Mouse (Mus musculus) kidney, postnatal 0 days (tissue): ENCODE results near the gene Ces1d. TPM values are rescaled to one million over a fixed set of nuclear protein-coding genes. Genes with fewer than 3 reads are reported as not detected.

ENCODE experiments used
- ATAC-seq: fragments of 200-750 bp; cut with Nextera tagmentation; replicated peaks from 2 replicates; pipeline ENCODE4 v1.8.0; 2017; ENCODE audit warnings: low read depth, moderate number of reproducible peaks, moderate TSS enrichment, moderate library complexity; ENCODE audit not compliant: low FRiP score
- DNase-seq: peaks from one replicate; pipeline ENCODE4 v3.0.0-alpha.2; 2016; ENCODE audit warnings: low spot score
- H3K27ac ChIP-seq: fragments of 300-500 bp; sonication (generic); 2 replicates; pipeline ENCODE4 v1.5.1; 2014; ENCODE audit warnings: mild to moderate bottlenecking
- H3K27me3 ChIP-seq: fragments of 300-500 bp; sonication (generic); 2 replicates; pipeline ENCODE4 v1.6.1; 2014; ENCODE audit warnings: low read length, mixed read lengths; ENCODE audit not compliant: insufficient read depth
- H3K36me3 ChIP-seq: fragments of 300-500 bp; sonication (generic); 2 replicates; pipeline ENCODE4 v1.6.1; 2014; ENCODE audit warnings: low read length, mixed read lengths; ENCODE audit not compliant: insufficient read depth
- H3K4me1 ChIP-seq: fragments of 300-500 bp; sonication (generic); replicated peaks from 2 replicates; pipeline ENCODE4 v1.6.1; 2014; ENCODE audit warnings: antibody characterized with exemption, low read length, mixed read lengths; ENCODE audit not compliant: insufficient read depth
- H3K4me2 ChIP-seq: fragments of 300-500 bp; sonication (generic); 2 replicates; pipeline ENCODE4 v1.6.1; 2014; ENCODE audit warnings: mild to moderate bottlenecking, low read length, moderate library complexity, mixed read lengths
- H3K4me3 ChIP-seq: fragments of 300-500 bp; sonication (generic); replicated peaks from 2 replicates; pipeline ENCODE4 v1.5.1; 2014; ENCODE audit warnings: low read depth, low read length
- H3K9ac ChIP-seq: fragments of 300-500 bp; sonication (generic); 2 replicates; pipeline ENCODE4 v1.6.1; 2014; ENCODE audit warnings: low read depth, low read length
- H3K9me3 ChIP-seq: fragments of 300-500 bp; sonication (generic); replicated peaks from 2 replicates; pipeline ENCODE4 v1.6.1; 2016; ENCODE audit warnings: low read length, inconsistent platforms, mixed read lengths
- CTCF ChIP-seq: IDR thresholded peaks from 2 replicates; pipeline ENCODE4 v1.5.1; 2016; ENCODE audit warnings: antibody characterized with exemption, low read depth, mild to moderate bottlenecking, moderate library complexity
- WGBS: fragments of 180-500 bp; shearing (Covaris S2); extraction: QIAGEN DNeasy Blood & Tissue Kit; methylation state at CpG from one replicate; pipeline ENCODE4 v1.1.7; 2014; 5-methylcytosine and 5-hydroxymethylcytosine counted together
- polyA plus RNA-seq: library from polyadenylated mRNA; unstranded; fragments of >200 nt; fragmentation: Nextera tagmentation; extraction: Ambion mirVana; gene quantifications from 2 replicates; pipeline ENCODE4 v1.2.1, GENCODE M21; 2015

The Ces1d gene
- polyA plus RNA-seq, 1 experiment from 2014 or later: 1.9 TPM

- no peak overlapping the region for H3K9ac ChIP-seq
- no peak for DNase-seq
- no peak overlapping the region for H3K4me3 ChIP-seq
- no peak overlapping the region for H3K4me2 ChIP-seq
- H3K4me1 ChIP-seq: no peaks in the 10 kb centered on the region
- WGBS: 91% methylated on average over 1 of the region's 1 CpGs
- H3K27ac ChIP-seq: no peak overlapping the region
- no peaks in the 10 kb centered on the region for H3K36me3 ChIP-seq
- no peak for TF ChIP-seq CTCF
- no peaks in the 10 kb centered on the region for H3K9me3 ChIP-seq
- no peak for ATAC-seq
- no peaks in the 10 kb centered on the region for H3K27me3 ChIP-seq
These were observed 75.6 kb downstream of the Ces1d start for GRCm38 (mm10) chr8:93122005-93122404.

Other genes with a start within 250 kb of the Ces1d start
- gene Slc6a2, start 237.8 kb downstream of the Ces1d start, polyA plus RNA-seq: 0.03 and 0.12 TPM in 2 replicates
- not detected in 2 replicates for gene Ces1a, start 149.6 kb downstream of the Ces1d start, polyA plus RNA-seq
- not detected in 2 replicates for gene Ces1b, start 117.8 kb downstream of the Ces1d start, polyA plus RNA-seq
- gene Ces1c, start 66.6 kb downstream of the Ces1d start, polyA plus RNA-seq: 0.07 and 0.14 TPM in 2 replicates
- gene Ces1e, start 31.8 kb upstream of the Ces1d start, polyA plus RNA-seq: 2.6 and 2.7 TPM in 2 replicates
- gene Ces1f, start 81.9 kb upstream of the Ces1d start, polyA plus RNA-seq: 1.7 and 2.4 TPM in 2 replicates
- gene Ces1g, start 139.5 kb upstream of the Ces1d start, polyA plus RNA-seq: 0.08 and 0.13 TPM in 2 replicates
- gene Ces1h, start 181.9 kb upstream of the Ces1d start, polyA plus RNA-seq: not detected in 2 replicates